Mouse (Mus musculus) cerebellum, adult (tissue): ENCODE results near the gene Crygc.
"Not testable (repeated sequence)": the region's sequence is repeated elsewhere in the genome, so short reads cannot be mapped to it uniquely, and the experiment has no call there.

ENCODE experiments used
- ATAC-seq: cut with Nextera tagmentation; 2 replicates; pipeline ENCODE4 v1.9.2; 2017; ENCODE audit warnings: mild to moderate bottlenecking, moderate library complexity, mixed read lengths; ENCODE audit not compliant: insufficient number of reproducible peaks, low FRiP score, low TSS enrichment

Gene Crygc

GRCm38 (mm10) chr1:65064201-65064600 is 9.3 kb downstream of the Crygc start:
- ATAC-seq = no peak

GRCm38 (mm10) chr1:65063352-65063751 is 10.1 kb downstream of the Crygc start, which contains the start of gene Crygd:
TSS of gene Crygd (minus strand) at chr1:65063452.
- ATAC-seq = no peak

DNA sequence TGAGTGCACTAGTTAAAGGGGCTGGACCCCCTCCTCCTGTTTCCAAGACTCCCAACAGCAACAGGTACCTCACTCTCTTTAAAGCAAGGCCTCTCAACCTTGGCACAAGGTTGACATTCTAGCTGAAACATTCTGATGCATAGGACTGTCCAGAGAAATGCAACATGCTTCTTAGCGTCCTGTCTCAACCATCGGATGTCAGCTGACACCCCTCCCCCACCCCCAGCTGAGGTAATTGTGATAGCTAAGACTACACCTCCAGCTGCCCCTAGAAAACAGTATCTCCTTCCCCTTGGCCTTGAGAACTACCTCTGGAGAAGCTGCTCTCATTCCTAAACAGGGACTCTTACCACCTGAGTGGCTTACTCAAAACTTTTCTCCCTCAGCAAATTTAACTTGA is 21.3 kb downstream of the Crygc start:
- no peak for ATAC-seq

- ATAC-seq = no peak
Measured at GRCm38 (mm10) chr1:65051696-65052095, 21.8 kb downstream of the Crygc start.

DNA sequence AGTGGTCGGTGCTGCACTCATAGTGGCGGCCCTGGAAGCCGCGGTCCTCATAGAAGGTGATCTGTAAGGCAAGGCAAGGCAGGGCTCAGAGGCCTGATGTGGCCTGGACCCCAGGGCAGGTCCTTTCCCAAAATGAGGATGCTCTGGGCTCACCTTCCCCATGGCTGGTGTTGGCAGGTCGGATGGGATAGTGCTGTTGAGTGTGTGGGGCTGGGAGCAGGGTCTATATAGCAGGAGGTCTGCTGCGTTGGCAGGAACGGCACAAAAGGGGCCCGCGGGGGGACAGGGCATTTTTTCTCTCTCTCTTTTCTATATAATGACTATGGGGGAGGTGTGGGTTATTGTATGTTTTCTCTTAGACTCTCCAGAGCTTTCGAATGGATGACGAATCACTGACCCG is 22.5 kb downstream of the Crygc start, which contains the start of gene Cryge:
Gene Cryge (minus strand): TSS at position 198 of the 400 bp plus-strand sequence.
- not testable (repeated sequence) for ATAC-seq

DNA sequence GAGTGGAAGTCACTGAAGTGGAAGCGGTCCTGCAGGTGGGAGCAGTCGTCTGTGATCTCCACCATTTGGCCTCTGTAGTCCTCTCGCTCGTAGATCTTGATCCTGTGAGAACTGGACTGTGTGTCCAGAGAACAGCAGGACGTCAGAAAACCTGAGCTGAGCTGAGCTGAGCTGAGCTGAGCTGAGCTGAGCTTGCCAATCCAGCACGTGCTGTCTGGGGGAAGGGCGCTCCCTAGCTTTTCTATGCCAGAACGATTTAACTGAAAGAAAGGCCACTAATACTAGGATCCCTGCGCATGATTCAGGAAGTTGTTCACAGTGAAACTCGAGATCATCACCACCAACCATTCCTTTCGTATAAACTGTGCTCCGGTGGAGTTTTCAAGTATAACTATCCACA is 24.7 kb downstream of the Crygc start:
- peak; percentile 45; the same call in 1 of the 2 replicates for ATAC-seq

DNA sequence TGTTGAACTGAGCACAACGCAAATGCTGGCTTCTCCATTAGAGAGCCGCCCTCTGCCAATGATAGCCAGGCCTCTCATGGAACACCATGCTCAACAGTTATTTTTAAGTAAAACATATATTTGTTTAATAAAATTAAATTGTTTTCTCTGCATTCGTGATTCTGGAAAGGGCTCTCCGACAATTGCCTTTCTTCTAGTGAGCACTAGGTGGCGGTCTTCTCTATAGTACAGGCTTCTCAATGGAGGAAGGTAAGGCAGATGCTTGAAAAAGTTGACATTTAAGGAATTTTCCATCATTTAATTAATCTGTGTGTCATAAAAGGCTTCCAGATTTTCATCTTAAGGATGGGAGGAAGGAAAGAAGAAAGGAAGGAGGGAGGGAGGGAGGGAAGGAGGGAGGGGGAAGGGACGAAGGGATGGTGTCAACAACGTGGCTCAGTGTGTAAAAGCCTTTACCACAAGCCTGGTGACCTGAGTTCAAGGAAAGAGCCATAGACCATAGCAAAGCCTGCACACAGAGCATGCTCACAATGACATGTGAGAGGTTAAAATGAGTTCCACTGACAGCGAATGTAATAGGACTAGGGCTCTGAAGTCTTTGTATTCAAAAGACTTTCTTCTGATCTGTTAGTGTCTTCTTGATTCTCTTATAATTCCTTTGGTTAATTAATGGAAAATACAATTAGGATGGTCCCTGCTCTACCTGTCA is 26.9 kb downstream of the Crygc start:
- ATAC-seq = no peak

GRCm38 (mm10) chr1:65043433-65043832 is 30.1 kb downstream of the Crygc start:
- ATAC-seq = no peak

GRCm38 (mm10) chr1:65041837-65042236 is 31.7 kb downstream of the Crygc start:
- no peak for ATAC-seq

- ATAC-seq = no peak
Measured at GRCm38 (mm10) chr1:65040806-65041205, 32.7 kb downstream of the Crygc start.

DNA sequence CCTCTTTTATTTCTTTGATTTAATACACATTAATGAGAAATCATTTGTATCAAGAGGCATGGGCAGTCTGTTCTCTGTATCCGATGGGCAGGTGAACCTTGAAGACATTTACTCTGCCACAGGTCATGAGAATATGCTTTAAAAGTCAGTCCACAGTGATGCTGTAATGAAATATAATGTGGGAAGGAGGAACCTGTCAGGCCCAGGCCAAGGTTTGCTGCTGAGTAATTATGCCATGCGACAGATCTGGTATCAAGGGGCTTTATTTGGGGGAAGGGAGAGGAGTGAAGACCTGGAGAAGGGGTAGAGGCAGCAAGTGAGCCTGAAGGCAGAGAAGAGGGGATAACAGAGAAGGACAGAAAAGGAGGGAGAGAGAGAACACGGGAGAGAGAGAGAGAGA is 33.8 kb downstream of the Crygc start:
- no peak for ATAC-seq

DNA sequence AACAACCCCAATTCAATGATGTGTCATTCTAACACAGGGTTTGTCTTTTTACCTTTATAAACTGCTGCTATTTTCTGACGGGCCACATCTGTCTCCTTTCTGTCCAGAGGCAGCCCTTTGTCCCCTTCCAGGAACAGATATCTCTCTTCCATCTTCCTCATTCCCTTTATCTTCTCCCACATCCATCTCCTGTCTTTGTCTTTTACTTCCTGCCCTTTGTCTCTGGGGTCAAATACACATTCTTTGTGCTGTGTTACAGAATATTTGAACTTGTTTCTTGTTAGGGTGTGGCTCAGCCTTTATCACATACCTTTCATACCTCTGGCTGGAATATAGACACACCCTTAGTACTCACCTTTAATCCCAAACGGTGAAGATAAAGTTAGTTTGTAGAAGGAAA is 35.9 kb downstream of the Crygc start:
- ATAC-seq = no peak

DNA sequence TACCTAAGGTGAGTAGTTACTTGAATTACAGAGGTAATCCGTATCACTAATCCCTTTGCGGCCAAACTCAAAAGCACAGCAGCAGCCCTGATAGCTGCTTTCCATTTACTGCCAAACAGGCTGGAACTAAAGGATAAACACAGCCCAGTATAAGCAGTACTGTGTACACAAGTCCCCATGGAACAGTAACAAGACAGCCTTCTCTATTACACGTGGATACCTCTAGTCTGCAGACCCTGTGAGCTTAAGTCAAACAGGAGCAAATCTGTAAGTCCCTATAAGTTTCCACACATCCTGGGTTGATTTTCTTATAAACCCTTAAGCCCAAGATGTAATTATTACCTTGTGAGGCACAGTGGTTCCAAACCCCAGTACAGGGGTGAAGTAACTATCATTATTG is 38.0 kb downstream of the Crygc start:
- no peak for ATAC-seq

- ATAC-seq = no peak
Measured at GRCm38 (mm10) chr1:65032641-65033040, 40.8 kb downstream of the Crygc start, which contains the start of gene Akr1cl. TSS of gene Akr1cl (minus strand) at chr1:65032759.

DNA sequence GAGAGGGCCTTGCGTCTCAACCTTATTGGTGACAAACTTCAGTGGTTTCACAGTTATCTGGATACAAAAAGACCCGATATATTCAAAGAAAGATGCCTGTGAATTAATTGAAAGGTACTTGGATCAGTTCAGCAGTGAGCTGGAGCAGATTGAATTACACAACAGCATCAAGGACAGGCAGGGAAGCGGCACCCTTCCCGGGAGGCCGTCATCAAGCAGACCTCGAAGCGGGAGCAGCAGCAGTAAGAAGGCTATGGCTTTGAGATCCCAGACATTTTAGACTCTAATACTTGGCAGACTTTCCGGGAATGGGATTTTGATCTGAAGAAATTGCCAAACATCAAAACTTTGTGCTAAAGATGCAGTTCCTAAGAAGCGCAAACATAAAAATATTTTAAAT is 45.3 kb downstream of the Crygc start:
- no peak for ATAC-seq
